Mouse (Mus musculus) lung, postnatal 0 days (tissue): Measurements from ENCODE around the gene Tspo. TPM values are rescaled to one million over a fixed set of nuclear protein-coding genes. Genes with fewer than 3 reads are reported as not detected.

ENCODE experiments used
- ATAC-seq: fragments of 200-750 bp; cut with Nextera tagmentation; 2 replicates; pipeline ENCODE4 v1.8.0; 2017; ENCODE audit warnings: moderate library complexity
- DNase-seq: peaks from one replicate; pipeline ENCODE4 v3.0.0-alpha.2; 2016; ENCODE audit warnings: low spot score
- H3K27ac ChIP-seq: fragments of 300-500 bp; sonication (generic); 2 replicates; pipeline ENCODE4 v1.5.1; 2014; ENCODE audit warnings: antibody characterized with exemption, mild to moderate bottlenecking, low read length, mixed read lengths
- H3K27me3 ChIP-seq: fragments of 300-500 bp; sonication (generic); replicated peaks from 2 replicates; pipeline ENCODE4 v1.6.1; 2014; ENCODE audit warnings: low read length, mixed read lengths; ENCODE audit not compliant: insufficient read depth
- H3K36me3 ChIP-seq: fragments of 300-500 bp; sonication (generic); 2 replicates; pipeline ENCODE4 v1.6.1; 2014; ENCODE audit warnings: low read length, mixed read lengths; ENCODE audit not compliant: insufficient read depth
- H3K4me1 ChIP-seq: fragments of 300-500 bp; sonication (generic); 2 replicates; pipeline ENCODE4 v1.6.1; 2014; ENCODE audit warnings: antibody characterized with exemption, low read depth, low read length, mixed read lengths; ENCODE audit not compliant: insufficient read depth
- H3K4me2 ChIP-seq: fragments of 300-500 bp; sonication (generic); replicated peaks from 2 replicates; pipeline ENCODE4 v1.6.1; 2014; ENCODE audit warnings: low read depth, mild to moderate bottlenecking, low read length, moderate library complexity, mixed read lengths
- H3K4me3 ChIP-seq: fragments of 300-500 bp; sonication (generic); 2 replicates; pipeline ENCODE4 v1.5.1; 2014; ENCODE audit warnings: low read depth, low read length
- H3K9ac ChIP-seq: fragments of 300-500 bp; sonication (generic); replicated peaks from 2 replicates; pipeline ENCODE4 v1.6.1; 2014; ENCODE audit warnings: low read depth, mild to moderate bottlenecking
- H3K9me3 ChIP-seq: fragments of 300-500 bp; sonication (generic); 2 replicates; pipeline ENCODE4 v1.6.1; 2016; ENCODE audit warnings: low read length, mixed read lengths
- CTCF ChIP-seq: IDR thresholded peaks from 2 replicates; pipeline ENCODE4 v1.5.1; 2016; ENCODE audit warnings: antibody characterized with exemption, mild to moderate bottlenecking
- EP300 ChIP-seq: IDR thresholded peaks from 2 replicates; pipeline ENCODE4 v1.6.1; 2016; ENCODE audit warnings: antibody characterized with exemption, mild to moderate bottlenecking, control low read depth
- whole genome bisulfite sequencing: fragments of 180-500 bp; shearing (Covaris S2); extraction: QIAGEN DNeasy Blood & Tissue Kit; methylation state at CpG from one replicate; pipeline ENCODE4 v1.1.7; 2014; 5-methylcytosine and 5-hydroxymethylcytosine counted together
- polyA plus RNA-seq: library from polyadenylated mRNA; unstranded; fragments of >200 nt; fragmentation: Nextera tagmentation; extraction: Ambion mirVana; gene quantifications from 2 replicates; pipeline ENCODE4 v1.2.1, GENCODE M21; 2015

Gene Tspo
- polyA plus RNA-seq, 1 experiment from 2014 or later: 439 TPM

DNA sequence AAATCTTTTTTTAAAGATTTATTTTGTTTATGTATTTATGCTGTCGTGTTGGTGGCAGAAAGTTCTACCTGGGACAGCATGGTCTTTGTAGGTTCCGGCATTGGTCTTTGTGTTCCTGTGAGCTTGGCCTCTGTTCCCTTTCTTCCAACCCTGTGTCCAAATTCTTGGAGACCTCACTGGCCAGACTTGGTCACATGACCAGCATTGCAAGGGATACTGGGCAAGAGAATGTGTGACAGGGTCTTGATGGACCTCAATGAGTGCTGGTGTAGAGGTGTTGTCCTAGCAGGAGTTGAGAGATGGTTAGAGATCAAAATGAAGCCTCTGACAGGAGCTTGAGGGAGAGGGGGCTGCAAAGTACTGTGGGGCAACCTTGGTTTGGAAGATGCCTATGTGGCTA lies 24.5 kb upstream of the Tspo start:
- no peaks in the 10 kb centered on the region for H3K9me3 ChIP-seq
- H3K4me3 ChIP-seq: no peak overlapping the region
- WGBS: 96% methylated on average over 2 of the region's 2 CpGs
- 0 out of 2 replicates have a peak overlapping the region, but pooled peaks have one; percentile 6 for H3K27ac ChIP-seq
- H3K9ac ChIP-seq: no peak overlapping the region
- no peak overlapping the region for H3K4me2 ChIP-seq
- peaks cover 8% of the 10 kb centered on the region for H3K4me1 ChIP-seq
- H3K27me3 ChIP-seq: no peaks in the 10 kb centered on the region
- TF ChIP-seq EP300 (no peak), CTCF (no peak)
- no peak for ATAC-seq
- no peaks in the 10 kb centered on the region for H3K36me3 ChIP-seq
- no peak for DNase-seq

- H3K27ac ChIP-seq: no peak overlapping the region
- H3K4me2 ChIP-seq: no peak overlapping the region
- no peak overlapping the region for H3K9ac ChIP-seq
- no peaks in the 10 kb centered on the region for H3K27me3 ChIP-seq
- TF ChIP-seq CTCF (no peak), EP300 (no peak)
- DNase-seq (peak; percentile 48), ATAC-seq (peak; percentile 52)
- no peaks in the 10 kb centered on the region for H3K36me3 ChIP-seq
- no peaks in the 10 kb centered on the region for H3K9me3 ChIP-seq
- WGBS: 39% methylated on average over 4 of the region's 4 CpGs
- H3K4me1 ChIP-seq: peaks cover 8% of the 10 kb centered on the region
- H3K4me3 ChIP-seq: no peak overlapping the region
Measured at GRCm38 (mm10) chr15:83539905-83540304, 23.5 kb upstream of the Tspo start.

GRCm38 (mm10) chr15:83541647-83542287 lies 21.6 kb upstream of the Tspo start:
- Histone ChIP-seq H3K9ac (no peak overlapping the region), H3K36me3 (peaks cover 13% of the 10 kb centered on the region; the same call in 1 of the 2 replicates), H3K4me1 (peaks cover 8% of the 10 kb centered on the region), H3K27ac (no peak overlapping the region), H3K4me2 (no peak overlapping the region), H3K9me3 (no peaks in the 10 kb centered on the region), H3K27me3 (no peaks in the 10 kb centered on the region), H3K4me3 (no peak overlapping the region)
- ATAC-seq (no peak), DNase-seq (no peak)
- 73% methylated on average over 9 of the region's 9 CpGs for WGBS
- TF ChIP-seq EP300: no peak
- no peak for TF ChIP-seq CTCF

DNA sequence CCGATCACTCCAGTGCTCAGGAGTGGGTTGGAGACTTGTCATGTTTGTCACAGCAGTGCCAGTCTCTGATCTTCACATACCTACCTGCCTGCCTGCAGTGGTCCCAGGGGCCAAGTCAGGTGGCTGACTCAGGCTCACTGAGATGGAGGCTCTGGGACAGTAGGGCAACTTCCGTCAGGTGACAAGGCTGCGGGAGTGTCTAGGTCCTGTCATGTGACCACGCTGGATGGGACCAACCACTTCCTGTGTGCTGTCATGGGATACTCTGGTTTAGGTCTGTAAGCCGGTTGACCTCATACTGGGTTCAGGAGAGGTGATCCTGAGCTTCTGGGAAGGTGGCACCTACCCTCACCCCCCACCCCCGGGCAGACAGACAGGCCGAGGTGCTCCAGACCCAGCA lies 17.4 kb upstream of the Tspo start:
- peaks cover 35% of the 10 kb centered on the region for H3K36me3 ChIP-seq
- H3K9me3 ChIP-seq: no peaks in the 10 kb centered on the region
- no peak overlapping the region for H3K27ac ChIP-seq
- DNase-seq (no peak), ATAC-seq (no peak)
- no peak overlapping the region for H3K4me2 ChIP-seq
- H3K4me1 ChIP-seq: no peaks in the 10 kb centered on the region
- no peak overlapping the region for H3K4me3 ChIP-seq
- H3K27me3 ChIP-seq: no peaks in the 10 kb centered on the region
- TF ChIP-seq CTCF: no peak
- TF ChIP-seq EP300: no peak
- no peak overlapping the region for H3K9ac ChIP-seq
- WGBS: 86% methylated on average over 7 of the region's 7 CpGs

GRCm38 (mm10) chr15:83547144-83547543 lies 16.2 kb upstream of the Tspo start:
- Histone ChIP-seq H3K36me3 (peaks cover 35% of the 10 kb centered on the region), H3K27me3 (no peaks in the 10 kb centered on the region), H3K4me3 (no peak overlapping the region), H3K4me1 (no peaks in the 10 kb centered on the region), H3K4me2 (no peak overlapping the region), H3K9me3 (no peaks in the 10 kb centered on the region), H3K27ac (no peak overlapping the region), H3K9ac (no peak overlapping the region)
- no peak for TF ChIP-seq EP300
- DNase-seq (no peak), ATAC-seq (no peak)
- 86% methylated on average over 8 of the region's 8 CpGs for WGBS

- Histone ChIP-seq H3K27ac (no peak overlapping the region), H3K27me3 (no peaks in the 10 kb centered on the region), H3K36me3 (peaks cover 35% of the 10 kb centered on the region), H3K4me1 (no peaks in the 10 kb centered on the region), H3K4me2 (no peak overlapping the region), H3K4me3 (no peak overlapping the region), H3K9me3 (no peaks in the 10 kb centered on the region), H3K9ac (no peak overlapping the region)
- 75% methylated on average over 2 of the region's 2 CpGs for WGBS
- TF ChIP-seq EP300 (no peak), CTCF (no peak)
- DNase-seq (no peak), ATAC-seq (no peak)
Measured at GRCm38 (mm10) chr15:83550137-83550536, 13.3 kb upstream of the Tspo start.

DNA sequence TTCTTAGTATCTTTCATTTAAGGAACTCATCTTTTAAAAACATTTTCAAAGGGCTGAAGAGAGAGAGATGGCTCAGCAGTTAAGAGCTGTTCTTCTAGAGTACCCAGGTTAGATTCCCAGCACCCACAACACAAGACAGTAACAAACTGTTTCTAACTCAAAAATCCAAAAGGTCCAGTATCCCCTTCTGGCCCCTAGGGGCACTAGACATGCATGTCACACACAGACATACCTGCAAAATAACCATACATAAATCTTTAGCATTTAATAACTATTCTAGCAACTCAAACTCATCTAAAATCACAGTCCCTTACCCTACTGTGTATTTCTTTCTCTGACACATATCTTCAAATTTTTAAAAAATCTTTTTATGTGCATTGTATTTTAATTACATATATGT lies 9.6 kb upstream of the Tspo start:
- no peaks in the 10 kb centered on the region; the same call in 1 of the 2 replicates for H3K4me1 ChIP-seq
- ATAC-seq (no peak), DNase-seq (peak; percentile 27)
- H3K4me3 ChIP-seq: no peak overlapping the region
- TF ChIP-seq CTCF (peak; percentile 56), EP300 (no peak)
- H3K9ac ChIP-seq: no peak overlapping the region
- no peaks in the 10 kb centered on the region for H3K9me3 ChIP-seq
- no peaks in the 10 kb centered on the region for H3K27me3 ChIP-seq
- H3K27ac ChIP-seq: no peak overlapping the region
- H3K36me3 ChIP-seq: peaks cover 11% of the 10 kb centered on the region; the same call in 1 of the 2 replicates
- H3K4me2 ChIP-seq: no peak overlapping the region
